Mouse (Mus musculus) CH12.LX (cell line): ENCODE measurements around the gene Tcam1. TPM values are rescaled to one million over a fixed set of nuclear protein-coding genes. Genes with fewer than 3 reads are reported as not detected.

Source experiments
- DNase-seq: peaks from one replicate; pipeline ENCODE4 v3.0.0-alpha.2; 2013; ENCODE audit errors: extremely low read depth
- H3K27ac ChIP-seq: 2 replicates; pipeline ENCODE4 v1.5.1; 2012; ENCODE audit warnings: low read depth, mild to moderate bottlenecking, control low read depth, moderate library complexity; ENCODE audit not compliant: insufficient read depth
- H3K27me3 ChIP-seq: replicated peaks from 2 replicates; pipeline ENCODE3; 2012; ENCODE audit warnings: inconsistent platforms
- H3K36me3 ChIP-seq, 2 experiments: replicated peaks in 1 of 2; 2 replicates each; pipeline versions ENCODE3 to v1.6.1; 2012; ENCODE audit warnings: inconsistent platforms in 1 of 2, low read length in 1 of 2, mild to moderate bottlenecking in 1 of 2, mixed read lengths in 1 of 2, moderate library complexity in 1 of 2; ENCODE audit not compliant: control insufficient read depth in 1 of 2, insufficient read depth in 1 of 2
- H3K4me1 ChIP-seq, 2 experiments: 2 replicates each; pipeline ENCODE4 v1.6.1; 2012; ENCODE audit warnings: inconsistent platforms in 1 of 2, moderate library complexity in 1 of 2; ENCODE audit not compliant: insufficient read depth in 2 of 2, control insufficient read depth in 1 of 2
- H3K4me2 ChIP-seq: 2 replicates; pipeline ENCODE4 v1.6.1; 2012; ENCODE audit warnings: low read depth, mild to moderate bottlenecking, control low read depth; ENCODE audit not compliant: poor library complexity, insufficient read depth, severe bottlenecking
- H3K4me3 ChIP-seq, 3 experiments: fragments of 150-350 bp in 1 of 3; sonication (generic) in 1 of 3; replicated peaks in 1 of 3; 2 replicates each; pipeline versions ENCODE3 to v1.5.1; 2011 to 2012; ENCODE audit warnings: low read depth in 2 of 3, low read length in 2 of 3, mild to moderate bottlenecking in 2 of 3, moderate library complexity in 2 of 3, control low read depth in 1 of 3, improper control_type of control experiment in 1 of 3, inconsistent platforms in 1 of 3, mixed read lengths in 1 of 3; ENCODE audit not compliant: poor library complexity in 1 of 3
- H3K79me2 ChIP-seq: replicated peaks from 2 replicates; pipeline ENCODE4 v1.6.1; 2012; ENCODE audit warnings: mild to moderate bottlenecking, moderate library complexity; ENCODE audit not compliant: control insufficient read depth, poor library complexity, insufficient read depth, severe bottlenecking; ENCODE audit errors: extremely low read depth
- H3K9ac ChIP-seq: 2 replicates; pipeline ENCODE4 v1.6.1; 2012; ENCODE audit warnings: low read depth, mild to moderate bottlenecking, control low read depth, moderate library complexity; ENCODE audit not compliant: insufficient read depth
- H3K9me3 ChIP-seq: replicated peaks from 2 replicates; pipeline ENCODE3; 2012; ENCODE audit warnings: low read length, inconsistent platforms, mixed read lengths
- ETS1 ChIP-seq: conservative IDR thresholded peaks from 2 replicates; pipeline ENCODE4 v1.6.1; 2012; ENCODE audit warnings: low read depth, mild to moderate bottlenecking, inconsistent platforms, low read length, improper control_type of control experiment, moderate library complexity
- IRF4 ChIP-seq: IDR thresholded peaks from 2 replicates; pipeline ENCODE4 v1.6.1; 2014; ENCODE audit warnings: low read depth, mild to moderate bottlenecking, inconsistent platforms, low read length, improper control_type of control experiment
- JUN ChIP-seq: IDR thresholded peaks from 2 replicates; pipeline ENCODE4 v1.6.1; 2011; ENCODE audit warnings: low read depth, mild to moderate bottlenecking, low read length, improper control_type of control experiment, moderate library complexity; ENCODE audit not compliant: insufficient read depth
- JUND ChIP-seq: conservative IDR thresholded peaks from 2 replicates; pipeline ENCODE4 v1.6.1; 2011; ENCODE audit warnings: low read depth, low read length, improper control_type of control experiment
- KAT2A ChIP-seq: IDR thresholded peaks from 2 replicates; pipeline ENCODE4 v1.6.1; 2012; ENCODE audit warnings: low read length, improper control_type of control experiment, inconsistent platforms; ENCODE audit not compliant: insufficient replicate concordance
- MAX ChIP-seq: IDR thresholded peaks from 2 replicates; pipeline ENCODE4 v1.6.1; 2011; ENCODE audit warnings: low read length, improper control_type of control experiment
- MAZ ChIP-seq: IDR thresholded peaks from 2 replicates; pipeline ENCODE4 v1.6.1; 2012; ENCODE audit warnings: low read depth, mild to moderate bottlenecking, inconsistent platforms, low read length, improper control_type of control experiment, moderate library complexity
- MXI1 ChIP-seq: IDR thresholded peaks from 2 replicates; pipeline ENCODE4 v1.6.1; 2011; ENCODE audit warnings: mild to moderate bottlenecking, low read depth, low read length, improper control_type of control experiment
- MYC ChIP-seq: IDR thresholded peaks from 2 replicates; pipeline ENCODE4 v1.6.1; 2011; ENCODE audit warnings: low read depth, mild to moderate bottlenecking, improper control_type of control experiment, low read length
- NRF1 ChIP-seq: IDR thresholded peaks from 2 replicates; pipeline ENCODE4 v1.6.1; 2014; ENCODE audit warnings: low read depth, mild to moderate bottlenecking, inconsistent platforms, low read length, improper control_type of control experiment, moderate library complexity
- PAX5 ChIP-seq: IDR thresholded peaks from 2 replicates; pipeline ENCODE4 v1.6.1; 2012; ENCODE audit warnings: low read length, inconsistent platforms, mixed read lengths
- POLR2A ChIP-seq: IDR thresholded peaks from 2 replicates; pipeline ENCODE4 v1.6.1; 2011; ENCODE audit warnings: low read depth, mild to moderate bottlenecking, improper control_type of control experiment, low read length
- POLR2AphosphoS2 ChIP-seq: IDR thresholded peaks from 2 replicates; pipeline ENCODE4 v1.6.1; 2011; ENCODE audit warnings: low read depth, low read length, improper control_type of control experiment
- RCOR1 ChIP-seq: conservative IDR thresholded peaks from 2 replicates; pipeline ENCODE4 v1.6.1; 2012; ENCODE audit warnings: low read depth, mild to moderate bottlenecking, inconsistent platforms, low read length, improper control_type of control experiment
- SIN3A ChIP-seq: IDR thresholded peaks from 2 replicates; pipeline ENCODE4 v1.6.1; 2012; ENCODE audit warnings: low read length, improper control_type of control experiment, inconsistent platforms
- SMC3 ChIP-seq: IDR thresholded peaks from 2 replicates; pipeline ENCODE4 v1.6.1; 2011; ENCODE audit warnings: low read depth, low read length, improper control_type of control experiment
- TCF12 ChIP-seq: IDR thresholded peaks from 2 replicates; pipeline ENCODE4 v1.6.1; 2014; ENCODE audit warnings: low read depth, mild to moderate bottlenecking, inconsistent platforms, low read length, improper control_type of control experiment
- USF1 ChIP-seq: IDR thresholded peaks from 2 replicates; pipeline ENCODE4 v1.6.1; 2014; ENCODE audit warnings: low read depth, mild to moderate bottlenecking, inconsistent platforms, low read length, improper control_type of control experiment
- USF2 ChIP-seq: conservative IDR thresholded peaks from 2 replicates; pipeline ENCODE4 v1.6.1; 2011; ENCODE audit warnings: low read depth, low read length, improper control_type of control experiment
- ZKSCAN1 ChIP-seq: IDR thresholded peaks from 2 replicates; pipeline ENCODE4 v1.6.1; 2012; ENCODE audit warnings: low read depth, inconsistent platforms, low read length, improper control_type of control experiment, borderline replicate concordance
- ZMIZ1 ChIP-seq: IDR thresholded peaks from 2 replicates; pipeline ENCODE4 v1.6.1; 2012; ENCODE audit warnings: low read depth, mild to moderate bottlenecking, inconsistent platforms, low read length, improper control_type of control experiment
- ZNF384 ChIP-seq: IDR thresholded peaks from 2 replicates; pipeline ENCODE4 v1.6.1; 2012; ENCODE audit warnings: low read depth, low read length, improper control_type of control experiment, inconsistent platforms
- dilution Hi-C: fragments of 300-500 bp; cut with MboI; formaldehyde crosslinking; loops from 2 replicates; pipeline ENCODE4 v1.14.3; 2020; ENCODE audit warnings: low sequenced_read_pairs; ENCODE audit not compliant: extremely low pct_unique_long_range_greater_than_20kb, extremely low pct_ligation_motif_present
- in situ Hi-C: fragments of 300-500 bp; cut with MboI; formaldehyde crosslinking; loops from 3 replicates; pipeline ENCODE4 v1.14.3; 2019; ENCODE audit warnings: low sequenced_read_pairs, low pct_ligation_motif_present, low pct_unique_long_range_greater_than_20kb, mixed read lengths
- polyA plus RNA-seq: library from polyadenylated mRNA; unstranded; fragments of >175 nt; gene quantifications from 2 replicates; pipeline ENCODE4 v1.2.1, GENCODE M21; 2012; ENCODE audit warnings: low read depth; ENCODE audit not compliant: insufficient read length
- total RNA-seq, 2 experiments: library from RNA; depleted of rRNA; stranded (reverse); fragments of 300-350 nt in 1 of 2; fragments of >200 nt in 1 of 2; gene quantifications; 2 replicates each; pipeline ENCODE4 v1.2.3; 2012 to 2014

Gene Tcam1
- total and polyA plus RNA-seq, 3 experiments, result 0.82 to 5.9 (median 0.99) TPM

GRCm38 (mm10) chr11:106272644-106273310 is 3.7 kb upstream of the Tcam1 start, which contains the start of gene Smarcd2 (continued):
- TF ChIP-seq KAT2A (peak; percentile 70; the same call in 1 of the 2 replicates), SIN3A (peak; percentile 97), TCF12 (peak; percentile 79; the same call in 1 of the 2 replicates), JUND (no peak), ZNF384 (no peak), USF1 (no peak), MAZ (peak; percentile 83), NRF1 (no peak), IRF4 (peak; percentile 80)

GRCm38 (mm10) chr11:106273311-106273684 is 3.2 kb upstream of the Tcam1 start:
- peaks cover 37% of the 10 kb centered on the region for H3K79me2 ChIP-seq
- H3K9me3 ChIP-seq, result no peaks in the 10 kb centered on the region
- dilution Hi-C loops, result no loop called here
- H3K9ac ChIP-seq, result peak overlapping the region; percentile 7
- H3K4me3 ChIP-seq, result peak overlapping the region; percentile 42 to 82 (median 43)
- H3K4me2 ChIP-seq, result peak overlapping the region; percentile 48
- no peak overlapping the region for H3K27ac ChIP-seq
- DNase-seq, result no peak
- no peaks in the 10 kb centered on the region for H3K27me3 ChIP-seq
- in situ Hi-C loops, result no loop called here
- H3K4me1 ChIP-seq, result peaks cover 18 to 49% of the 10 kb centered on the region in 2 experiments
- TF ChIP-seq POLR2A, result no peak
- no peak for TF ChIP-seq MAZ
- TF ChIP-seq MYC, result no peak
- no peak for TF ChIP-seq ETS1
- TF ChIP-seq JUN, result no peak
- TF ChIP-seq USF2, result no peak
- TF ChIP-seq MAX, result no peak
- no peak for TF ChIP-seq JUND
- TF ChIP-seq SIN3A, result no peak
- TF ChIP-seq TCF12, result no peak
- TF ChIP-seq, all 38 proteins: peak for 0
- H3K36me3 ChIP-seq, result peaks cover 0 to 10% of the 10 kb centered on the region in 2 experiments

GRCm38 (mm10) chr11:106273811-106274210 is 2.7 kb upstream of the Tcam1 start:
- Histone ChIP-seq H3K9me3 (no peaks in the 10 kb centered on the region), H3K79me2 (peaks cover 31% of the 10 kb centered on the region), H3K27ac (no peak overlapping the region), H3K27me3 (peaks cover 2% of the 10 kb centered on the region), H3K4me1 (peaks cover 17 to 44% of the 10 kb centered on the region in 2 experiments), H3K9ac (no peak overlapping the region), H3K4me3 (peak overlapping the region in 1 of 3 experiments; percentile 7), H3K4me2 (no peak overlapping the region), H3K36me3 (peaks cover 0 to 7% of the 10 kb centered on the region in 2 experiments)
- no peak for DNase-seq
- no peak for TF ChIP-seq KAT2A
- no peak for TF ChIP-seq POLR2AphosphoS2
- TF ChIP-seq PAX5, result no peak
- TF ChIP-seq POLR2A, result no peak
- no peak for TF ChIP-seq SMC3
- TF ChIP-seq ETS1, result no peak
- no peak for TF ChIP-seq RCOR1
- no peak for TF ChIP-seq ZKSCAN1
- no peak for TF ChIP-seq MAZ
- no peak for TF ChIP-seq MAX
- no peak for TF ChIP-seq USF1
- TF ChIP-seq MXI1, result no peak
- TF ChIP-seq ZMIZ1, result no peak
- dilution Hi-C loops, result no loop called here
- in situ Hi-C loops, result no loop called here
